17 mouse cellular contexts compared by ENCODE assay signal in the genomic region with DNA sequence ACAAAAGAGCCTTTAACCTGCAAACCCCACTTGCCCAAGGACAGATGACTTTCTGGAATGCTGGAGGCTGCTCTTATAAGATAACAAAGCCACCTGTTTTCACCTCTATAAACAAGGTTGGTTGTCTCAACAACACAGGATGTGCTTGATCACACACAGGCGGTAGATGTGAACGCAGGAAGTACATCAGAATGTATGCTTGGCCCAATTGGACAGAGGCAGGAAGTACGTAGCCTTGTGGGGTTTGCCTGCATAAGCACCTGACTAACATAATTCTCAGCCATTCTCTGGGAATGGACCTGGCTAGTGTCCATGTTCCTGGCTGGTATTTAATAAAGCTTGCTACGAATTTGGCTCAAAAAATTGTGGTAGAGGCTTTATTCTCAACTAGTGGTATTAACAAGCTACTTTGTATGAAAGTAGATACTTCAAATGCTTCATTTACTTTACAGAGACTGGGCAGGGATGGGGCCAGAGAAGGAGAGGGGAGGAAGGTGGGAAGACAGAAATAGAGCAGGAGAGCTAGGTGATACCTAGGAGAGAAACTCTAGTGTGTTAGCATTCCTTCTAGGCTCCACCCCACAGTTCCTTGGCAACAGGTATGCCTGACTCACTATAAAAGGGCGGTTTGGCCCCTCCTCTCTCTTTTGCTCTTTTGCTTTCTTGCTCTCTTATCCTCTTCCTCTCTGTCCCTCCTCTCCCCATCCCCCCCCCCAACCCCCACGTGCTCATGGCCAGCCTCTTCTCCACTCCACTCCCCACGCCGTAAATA. TPM values are rescaled to one million over a fixed set of nuclear protein-coding genes. Genes with fewer than 3 reads are reported as not detected.
DNase-seq lines count a peak whose midpoint lies in the region; ATAC-seq and TF ChIP-seq lines count a peak whose summit lies in the region.
"Had no signal": no experiment of that assay in that cellular context is flagged by ENCODE, and none has a peak within 500 bp of the region (broad histone marks: within the 10 kb centered on the region; RNA-seq: fewer than 3 reads in every experiment).

No protein-coding gene starts in this region.

- no peak overlapping the region for H3K27ac ChIP-seq in intestine, embryonic 14.5 days (ENCODE audit: low read depth)
- no peak overlapping the region for H3K27ac ChIP-seq in hindbrain, embryonic 12.5 days
- H3K27ac ChIP-seq: embryonic facial prominence, embryonic 12.5 days; heart, embryonic 10.5 days; kidney, postnatal 0 days had no signal

- peak; percentile 27 for DNase-seq in kidney, adult 9 months
- no peak for DNase-seq in kidney, postnatal 36 days
- DNase-seq in intestine, embryonic 14.5 days (ENCODE audit: low spot score) = no peak
- no peak for DNase-seq in frontal cortex, postnatal 14 days (ENCODE audit: low spot score in 2 of 2)
- DNase-seq: adrenal gland, postnatal 10 days; cerebellum, postnatal 10 days; heart, postnatal 36 days; liver; midbrain, embryonic 14.5 days had no signal

- peaks cover 66% of the 10 kb centered on the region for H3K4me1 ChIP-seq in E14TG2a.4 (replicated peaks; ENCODE audit: low read depth, low read length)
- H3K4me1 ChIP-seq in intestine, embryonic 14.5 days (replicated peaks; ENCODE audit: control insufficient read depth, insufficient read depth, low read length) = no peaks in the 10 kb centered on the region
- no peaks in the 10 kb centered on the region for H3K4me1 ChIP-seq in hindbrain, embryonic 12.5 days
- H3K4me1 ChIP-seq: embryonic facial prominence, embryonic 12.5 days had no signal

- H3K36me3 ChIP-seq in E14TG2a.4 (ENCODE audit: insufficient read depth, low read length) = no peaks in the 10 kb centered on the region
- no peaks in the 10 kb centered on the region for H3K36me3 ChIP-seq in intestine, embryonic 14.5 days (ENCODE audit: control insufficient read depth, insufficient read depth, low read length)
- H3K36me3 ChIP-seq in hindbrain, embryonic 12.5 days = no peaks in the 10 kb centered on the region
- H3K36me3 ChIP-seq: embryonic facial prominence, embryonic 12.5 days; heart, embryonic 10.5 days had no signal

- 0 out of 2 replicates have a peak, but pooled peaks have one; percentile 43 for ATAC-seq in intestine, embryonic 14.5 days (replicated peaks; ENCODE audit: low FRiP score, low TSS enrichment, low read depth)
- peak; percentile 39; the same call in 1 of the 2 replicates for ATAC-seq in neutrophil, adult 5-6 weeks (ENCODE audit: extremely low read depth, insufficient number of reproducible peaks, low FRiP score, poor library complexity, severe bottlenecking)
- ATAC-seq in erythroid progenitor cell, adult 5-6 weeks (replicated peaks; ENCODE audit: low FRiP score, poor library complexity, severe bottlenecking) = no peak
- ATAC-seq in hindbrain, embryonic 12.5 days (ENCODE audit: low FRiP score) = no peak
- ATAC-seq: Patski had no signal

- H3K4me2 ChIP-seq in intestine, embryonic 14.5 days (ENCODE audit: low read length) = no peak overlapping the region
- H3K4me2 ChIP-seq in hindbrain, embryonic 12.5 days (replicated peaks) = no peak overlapping the region
- H3K4me2 ChIP-seq: embryonic facial prominence, embryonic 12.5 days had no signal

- H3K9ac ChIP-seq in intestine, embryonic 14.5 days (ENCODE audit: low read length) = no peak overlapping the region
- H3K9ac ChIP-seq in hindbrain, embryonic 12.5 days = no peak overlapping the region
- H3K9ac ChIP-seq: embryonic facial prominence, embryonic 12.5 days had no signal

- 56% methylated on average over 8 of the region's 8 CpGs for WGBS in intestine, embryonic 14.5 days
- 68% methylated on average over 8 of the region's 8 CpGs for WGBS in hindbrain, embryonic 12.5 days

- H3K4me3 ChIP-seq in E14TG2a.4 (replicated peaks; ENCODE audit: low read length) = peak overlapping the region; percentile 58
- H3K4me3 ChIP-seq in intestine, embryonic 14.5 days (ENCODE audit: low read depth, low read length) = no peak overlapping the region
- H3K4me3 ChIP-seq in hindbrain, embryonic 12.5 days = no peak overlapping the region
- H3K4me3 ChIP-seq: embryonic facial prominence, embryonic 12.5 days; heart, embryonic 10.5 days had no signal

- peaks cover 9% of the 10 kb centered on the region for H3K9me3 ChIP-seq in E14TG2a.4 (ENCODE audit: low read length)
- no peaks in the 10 kb centered on the region for H3K9me3 ChIP-seq in intestine, embryonic 14.5 days (ENCODE audit: control insufficient read depth, low read length)
- no peaks in the 10 kb centered on the region for H3K9me3 ChIP-seq in hindbrain, embryonic 12.5 days (replicated peaks)
- H3K9me3 ChIP-seq: embryonic facial prominence, embryonic 12.5 days; heart, embryonic 10.5 days had no signal

- H3K27me3 ChIP-seq in E14TG2a.4 (ENCODE audit: insufficient read depth, low read length) = no peaks in the 10 kb centered on the region
- no peaks in the 10 kb centered on the region for H3K27me3 ChIP-seq in intestine, embryonic 14.5 days (replicated peaks; ENCODE audit: control insufficient read depth, insufficient read depth, low read length)
- H3K27me3 ChIP-seq in hindbrain, embryonic 12.5 days = no peaks in the 10 kb centered on the region
- H3K27me3 ChIP-seq: embryonic facial prominence, embryonic 12.5 days; Patski had no signal

- no peak for TF ChIP-seq CTCF in E14TG2a.4 (conservative IDR thresholded peaks at IDR 0.05; ENCODE audit: low read length)

RNA-seq across cellular contexts. Expression of a gene that starts 36.8 kb away (rescaled TPM):
- 89.7 and 101 TPM in 2 replicates for polyA plus RNA-seq in intestine, embryonic 14.5 days (2014; fragmentation: Nextera tagmentation; extraction: Ambion mirVana)
- 14.7 and 16.5 TPM in 2 replicates for total RNA-seq in neutrophil, adult 5-6 weeks (2017)
- 24.9 and 41.5 TPM in 2 replicates for total RNA-seq in erythroid progenitor cell, adult 5-6 weeks (2015; ENCODE audit: low replicate concordance)
- 12.6 and 30.4 TPM in 2 replicates for total RNA-seq in erythroid progenitor cell, adult 5-6 weeks (2017; ENCODE audit: low replicate concordance)
- 57.6 and 61.7 TPM in 2 replicates for polyA plus RNA-seq in hindbrain, embryonic 12.5 days (2016; fragmentation: Nextera tagmentation; extraction: Ambion mirVana)

Comparison
In these comparisons a context has a peak if more than half of its experiments do, and no peak if none do; other contexts are left out.
1. ATAC-seq: peak in intestine, embryonic 14.5 days (single experiment) and neutrophil, adult 5-6 weeks (single experiment); none in erythroid progenitor cell, adult 5-6 weeks (single experiment) and hindbrain, embryonic 12.5 days (single experiment).